Mouse (Mus musculus): ENCODE measurements at regions not wholly inside any gene's neighbourhood (a gene's known extent, or its start where the extent isn't known, plus 50 kb on each side); places are given as distances from the start of the nearest gene placed in this dataset.

GRCm38 (mm10) chr13:44502612-44503256, 226.5 kb upstream of the Jarid2 start:
- no peak for DNase-seq (ENCODE audit: low read depth, low spot score)

GRCm38 (mm10) chr13:44503257-44503950, 225.9 kb upstream of the Jarid2 start:
- no peak for DNase-seq (ENCODE audit: low read depth, low spot score)

DNA sequence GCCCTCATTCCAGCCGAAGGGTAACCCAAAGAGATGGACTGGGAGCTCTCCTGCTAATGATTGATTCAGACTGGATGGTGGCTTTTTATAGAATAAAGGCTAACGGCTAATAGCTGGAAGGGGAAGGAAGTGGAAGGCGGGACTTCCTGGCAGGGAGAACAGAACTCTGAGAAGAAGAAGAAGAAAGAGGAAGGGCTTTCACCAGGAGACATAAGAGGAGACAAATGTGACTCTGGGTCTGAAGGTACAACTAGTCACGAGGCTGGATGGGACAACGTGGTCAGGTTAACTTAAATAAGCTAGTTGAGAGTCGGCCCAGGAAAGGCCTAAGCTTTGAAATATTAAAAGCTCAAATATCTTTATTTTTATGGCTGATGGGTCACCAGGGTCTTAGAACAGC, 224.8 kb upstream of the Jarid2 start:
- DNase-seq (ENCODE audit: low read depth, low spot score) = no peak

- no peak for DNase-seq (ENCODE audit: low read depth, low spot score)
These were observed 222.3 kb upstream of the Jarid2 start for GRCm38 (mm10) chr13:44506975-44507374.

GRCm38 (mm10) chr13:44509526-44510159, 219.6 kb upstream of the Jarid2 start:
- DNase-seq (ENCODE audit: low read depth, low spot score) = no peak

- DNase-seq (ENCODE audit: low read depth, low spot score) = no peak
These were observed 215.6 kb upstream of the Jarid2 start for GRCm38 (mm10) chr13:44513378-44514285.

DNA sequence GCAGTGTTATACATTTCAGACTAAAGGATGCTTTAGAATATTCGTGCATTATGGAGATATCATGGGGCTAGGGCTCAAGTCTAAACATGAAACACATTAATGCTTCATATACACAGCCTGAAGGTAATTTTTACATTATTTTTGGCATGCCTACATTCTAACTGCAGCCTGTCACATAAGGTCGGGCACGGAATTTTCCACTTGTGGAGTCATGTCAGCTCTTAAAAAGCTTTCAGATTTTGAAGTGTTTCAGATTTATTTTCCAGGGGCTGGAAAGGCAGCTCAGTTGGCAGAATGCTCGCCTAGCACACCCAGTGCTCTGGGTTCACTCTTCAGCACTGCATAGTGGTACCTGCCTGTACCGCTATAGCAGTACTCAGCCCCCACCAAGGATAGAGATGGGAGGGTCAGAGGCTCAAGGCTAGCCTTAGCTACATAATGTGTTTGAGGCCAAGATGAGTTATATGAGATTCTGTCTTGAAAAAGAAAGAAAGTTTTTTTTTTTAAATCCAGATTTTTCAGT, 214.6 kb upstream of the Jarid2 start:
- no peak for DNase-seq (ENCODE audit: low read depth, low spot score)

DNA sequence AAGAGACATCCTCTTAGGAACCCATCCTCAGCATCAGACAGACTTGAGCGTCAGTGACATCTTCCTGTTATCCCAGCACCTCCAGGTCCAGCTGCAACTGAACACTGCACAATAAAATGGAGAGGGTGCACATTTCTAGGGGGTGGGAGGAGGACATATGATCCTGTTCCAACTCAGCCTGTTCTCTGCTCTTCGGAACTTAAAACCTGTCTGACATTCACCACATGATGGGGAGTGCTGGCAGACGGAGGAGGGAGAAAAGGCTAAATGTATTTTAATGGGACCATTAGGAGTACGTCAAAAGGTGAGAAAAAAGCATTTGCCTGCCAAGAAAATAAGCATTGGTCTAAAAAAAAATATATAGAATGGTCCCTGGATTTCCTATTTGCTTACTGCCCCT, 212.4 kb upstream of the Jarid2 start:
- DNase-seq (ENCODE audit: low read depth, low spot score) = no peak

GRCm38 (mm10) chr13:44517312-44517711, 212.0 kb upstream of the Jarid2 start:
- DNase-seq (ENCODE audit: low read depth, low spot score) = no peak

GRCm38 (mm10) chr13:44518215-44518614, 211.1 kb upstream of the Jarid2 start:
- DNase-seq (ENCODE audit: low read depth, low spot score) = no peak

DNA sequence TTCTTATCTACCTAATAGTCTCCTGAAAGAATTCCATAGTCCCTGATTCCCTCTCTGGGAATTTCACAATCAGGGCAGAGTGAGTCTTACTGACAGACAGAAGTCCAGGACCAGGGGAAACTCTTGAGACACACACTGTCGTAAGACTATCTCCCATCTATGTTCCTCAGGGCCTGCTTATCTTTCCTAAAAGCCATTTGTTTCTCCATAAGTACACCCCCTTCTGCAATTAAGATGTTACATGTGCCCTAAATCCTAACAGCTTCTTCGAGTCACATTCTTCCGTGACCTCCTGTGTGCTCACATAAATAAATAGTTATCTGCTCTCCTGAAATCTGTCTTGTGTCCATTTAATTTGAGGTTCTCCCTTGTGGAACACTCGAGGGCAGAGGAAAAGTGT, 205.8 kb upstream of the Jarid2 start:
- DNase-seq (ENCODE audit: low read depth, low spot score) = no peak

GRCm38 (mm10) chr13:44530867-44531564, 198.3 kb upstream of the Jarid2 start:
- DNase-seq (ENCODE audit: low read depth, low spot score) = no peak

DNA sequence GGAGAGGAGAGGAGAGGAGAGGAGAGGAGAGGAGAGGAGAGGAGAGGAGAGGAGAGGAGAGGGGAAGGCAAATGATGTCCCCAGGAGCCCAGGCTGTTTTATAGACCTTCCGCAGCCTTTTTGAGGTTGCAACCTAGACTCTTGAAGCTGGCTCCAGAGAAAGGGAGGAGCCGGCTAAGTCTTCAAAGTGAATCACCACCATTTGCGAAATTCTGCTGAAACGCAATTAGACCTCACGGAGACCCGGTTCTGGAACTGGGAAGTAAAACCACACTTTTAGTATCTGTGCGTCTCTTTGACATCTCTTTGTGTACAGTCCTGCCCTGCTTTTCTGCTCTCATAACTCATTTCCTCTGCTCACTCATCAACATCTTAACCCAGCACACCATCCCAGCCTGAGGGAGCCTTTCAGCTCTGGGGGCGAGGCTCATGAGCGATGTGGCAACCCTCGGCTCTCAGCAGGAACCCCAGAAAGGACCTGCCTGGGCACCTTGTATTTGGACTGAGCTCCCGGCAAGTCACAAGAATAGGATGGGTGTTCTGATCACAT, 196.6 kb upstream of the Jarid2 start:
- DNase-seq (ENCODE audit: low read depth, low spot score) = no peak

DNA sequence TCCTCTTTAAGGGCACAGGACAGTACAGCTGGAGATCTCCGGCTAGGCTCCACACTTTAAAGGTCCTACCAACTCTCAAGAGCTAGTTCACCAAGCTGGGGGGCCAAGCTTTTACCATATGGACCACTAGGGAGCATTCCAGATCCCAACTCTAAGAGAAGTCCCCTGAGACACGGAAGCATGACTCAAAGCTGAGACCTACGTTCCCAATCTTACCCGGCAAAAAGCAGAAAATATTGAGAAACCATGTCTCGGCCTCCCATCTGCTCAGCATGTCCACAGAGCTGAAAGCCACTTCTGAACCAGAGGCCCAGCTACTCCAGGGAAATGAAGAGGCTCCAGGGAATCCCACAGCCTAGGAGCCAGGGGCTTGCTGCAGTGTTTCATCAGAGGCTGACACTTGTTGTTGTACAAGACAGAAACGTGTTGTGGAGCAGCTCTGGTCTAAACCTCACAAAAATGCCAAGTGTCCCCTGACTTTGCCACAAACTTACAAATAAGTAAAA, 194.6 kb upstream of the Jarid2 start:
- no peak for DNase-seq (ENCODE audit: low read depth, low spot score)

- DNase-seq (ENCODE audit: low read depth, low spot score) = no peak
These were observed 193.8 kb upstream of the Jarid2 start for GRCm38 (mm10) chr13:44535441-44535840.

DNA sequence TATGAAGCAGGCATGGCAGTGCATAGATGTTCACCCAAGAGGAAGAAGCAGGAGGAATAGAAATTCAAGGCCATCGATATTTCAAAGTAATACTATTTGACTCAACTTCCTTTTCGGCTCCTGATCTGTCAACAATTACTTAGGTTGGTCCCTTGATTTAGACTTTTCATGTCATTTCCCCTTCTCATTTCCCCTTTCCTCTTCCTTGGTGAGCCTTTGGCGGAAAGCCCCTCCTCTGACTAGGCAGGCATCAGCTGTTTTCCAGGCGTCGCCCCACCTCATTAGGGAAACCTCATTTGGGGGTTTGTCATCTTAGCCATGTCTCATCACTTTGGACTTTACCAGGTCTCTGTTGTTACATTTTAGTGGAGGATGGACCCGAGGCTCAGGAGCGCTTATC, 191.0 kb upstream of the Jarid2 start:
- DNase-seq (ENCODE audit: low read depth, low spot score) = no peak

GRCm38 (mm10) chr13:44540401-44540800, 188.9 kb upstream of the Jarid2 start:
- DNase-seq (ENCODE audit: low read depth, low spot score) = no peak

DNA sequence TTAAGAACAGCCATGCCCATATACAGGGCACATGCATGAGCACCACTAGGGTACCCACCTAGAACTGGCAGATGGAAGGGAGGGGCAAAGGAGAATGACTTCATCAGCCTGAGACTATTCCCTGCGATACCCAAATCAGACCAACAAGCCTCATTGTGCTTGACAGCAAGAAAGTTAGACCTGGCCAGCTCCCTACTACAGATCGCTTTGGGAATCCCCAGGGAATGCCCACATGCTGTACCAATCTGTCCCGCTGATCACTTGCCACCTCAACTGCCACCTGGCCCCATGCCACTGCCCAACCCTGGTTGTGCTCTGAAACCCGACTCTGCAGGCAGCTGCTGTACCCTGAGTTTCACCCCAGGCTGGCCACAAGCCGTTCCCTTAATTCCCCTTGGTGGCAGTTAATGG, 188.0 kb upstream of the Jarid2 start:
- DNase-seq (ENCODE audit: low read depth, low spot score) = peak; percentile 1

- no peak for DNase-seq (ENCODE audit: low read depth, low spot score)
These were observed 184.5 kb upstream of the Jarid2 start for GRCm38 (mm10) chr13:44544786-44545185.

GRCm38 (mm10) chr13:44546289-44546688, 183.0 kb upstream of the Jarid2 start:
- DNase-seq (ENCODE audit: low read depth, low spot score) = no peak

DNA sequence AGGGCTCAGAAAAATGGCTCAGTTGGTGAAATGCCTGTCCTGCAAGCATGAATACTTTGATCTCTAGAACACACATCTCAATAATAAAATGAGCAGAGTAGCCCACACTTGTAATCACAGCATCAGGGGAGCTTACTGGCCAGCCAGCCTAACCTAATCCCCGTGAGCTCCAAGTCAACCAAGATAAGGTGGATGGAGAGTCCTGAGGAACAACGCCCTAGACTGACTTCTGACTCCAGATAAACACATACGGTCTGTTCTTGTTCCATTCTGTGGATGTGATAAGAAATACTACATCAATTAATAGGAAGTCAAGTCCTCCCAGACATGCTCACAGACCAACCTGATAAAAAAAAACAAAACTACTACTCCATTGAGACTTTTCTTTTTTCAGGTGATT, 180.4 kb upstream of the Jarid2 start:
- DNase-seq (ENCODE audit: low read depth, low spot score) = no peak
